Mouse (Mus musculus) myocyte (in vitro differentiated cells): ENCODE measurements at regions not wholly inside any gene's neighbourhood (a gene's known extent, or its start where the extent isn't known, plus 50 kb on each side); places are given as distances from the start of the nearest gene placed in this dataset.

Experiments
- E2F4 ChIP-seq: IDR thresholded peaks from one replicate; pipeline ENCODE4 v1.6.1; 2011; ENCODE audit warnings: mild to moderate bottlenecking, control low read depth, moderate library complexity; ENCODE audit not compliant: insufficient read depth
- POLR2A ChIP-seq: IDR thresholded peaks from one replicate; pipeline ENCODE4 v1.6.1; 2011; ENCODE audit warnings: low read depth, mild to moderate bottlenecking, control low read depth, moderate library complexity; ENCODE audit not compliant: insufficient read length

DNA sequence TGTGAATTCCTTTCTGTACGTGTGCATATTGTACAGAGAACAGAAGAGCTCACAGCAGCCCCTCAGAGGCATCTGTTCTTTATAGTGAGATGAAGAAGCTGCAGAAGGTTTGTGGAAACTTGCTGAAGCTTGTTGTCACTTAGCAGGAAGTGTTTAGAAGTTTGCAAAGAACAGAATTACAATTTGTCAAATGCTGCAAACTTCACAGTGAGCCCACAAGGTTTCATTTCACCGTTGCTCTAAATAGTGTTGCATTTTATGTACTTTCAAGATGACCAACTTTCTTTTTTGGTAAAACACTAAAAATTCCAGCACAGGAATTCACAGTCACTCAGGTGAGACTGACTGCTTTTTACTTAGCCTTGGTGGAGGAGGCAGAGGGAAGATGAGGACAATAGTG, 649.5 kb downstream of the Cetn3 start:
- TF ChIP-seq E2F4: no peak
- no peak for TF ChIP-seq POLR2A
